Mouse (Mus musculus): ENCODE results near the gene 1810010D01Rik.

DNA sequence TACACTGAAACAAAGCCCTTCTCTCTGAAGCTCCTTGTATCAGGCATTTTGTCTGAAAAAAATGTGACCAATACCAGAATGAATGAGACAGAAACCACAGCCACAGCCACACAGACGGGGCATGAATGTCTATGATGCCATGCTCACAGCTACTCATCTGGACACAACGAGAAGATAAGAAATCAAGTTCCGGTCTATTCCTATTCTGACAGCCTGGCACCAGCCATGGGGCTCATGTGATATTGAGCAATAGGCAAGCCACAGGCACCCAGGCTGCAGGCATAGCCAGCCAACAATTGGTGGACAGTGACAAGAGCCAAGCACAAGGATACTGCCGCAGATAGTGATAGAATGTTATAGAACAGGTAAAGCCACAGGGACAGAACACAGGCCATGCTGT lies 7.6 kb upstream of the 1810010D01Rik start:
- no peak for TF ChIP-seq CTCF (conservative IDR thresholded peaks at IDR 0.05; ENCODE audit: insufficient read depth, insufficient read length, low read depth, low read length)
- no peak for TF ChIP-seq POLR2A (IDR thresholded peaks at IDR 0.05; ENCODE audit: low read depth, low read length)

All from kidney, adult 2 months (tissue).